Mouse (Mus musculus): Measurements from ENCODE around the gene Zc3h12a.

DNA sequence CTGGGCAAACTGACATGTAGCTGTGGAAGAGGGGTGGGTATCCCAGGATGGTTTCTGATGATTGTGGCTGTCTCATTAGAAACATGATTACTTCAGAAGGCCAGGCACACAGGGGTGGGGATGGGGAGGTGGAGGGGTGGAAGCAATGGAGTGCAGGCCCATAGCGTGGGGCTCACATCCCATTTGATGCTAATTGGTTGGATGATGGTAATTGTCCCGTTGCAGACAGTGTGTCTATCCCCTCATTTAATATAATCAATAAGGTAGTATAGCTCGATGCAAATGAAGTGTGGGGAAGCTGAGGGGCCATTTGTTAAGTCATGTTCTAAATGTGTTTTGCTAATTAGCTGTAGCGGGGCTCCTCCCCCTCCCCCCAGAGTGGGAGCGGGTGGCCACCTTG, 45.5 kb upstream of the Zc3h12a start:
- no peak for TF ChIP-seq GATA1 (IDR thresholded peaks at IDR 0.05; ENCODE audit: low read length)
- no peak for TF ChIP-seq TAL1 (IDR thresholded peaks at IDR 0.05; ENCODE audit: low read length)
